Mouse (Mus musculus): ENCODE data around the gene Wdr18. TPM values are rescaled to one million over a fixed set of nuclear protein-coding genes. Genes with fewer than 3 reads are reported as not detected.

The Wdr18 gene
- 10 to 100 TPM; 44.5 to 55.3 TPM for total RNA-seq (2023)

DNA sequence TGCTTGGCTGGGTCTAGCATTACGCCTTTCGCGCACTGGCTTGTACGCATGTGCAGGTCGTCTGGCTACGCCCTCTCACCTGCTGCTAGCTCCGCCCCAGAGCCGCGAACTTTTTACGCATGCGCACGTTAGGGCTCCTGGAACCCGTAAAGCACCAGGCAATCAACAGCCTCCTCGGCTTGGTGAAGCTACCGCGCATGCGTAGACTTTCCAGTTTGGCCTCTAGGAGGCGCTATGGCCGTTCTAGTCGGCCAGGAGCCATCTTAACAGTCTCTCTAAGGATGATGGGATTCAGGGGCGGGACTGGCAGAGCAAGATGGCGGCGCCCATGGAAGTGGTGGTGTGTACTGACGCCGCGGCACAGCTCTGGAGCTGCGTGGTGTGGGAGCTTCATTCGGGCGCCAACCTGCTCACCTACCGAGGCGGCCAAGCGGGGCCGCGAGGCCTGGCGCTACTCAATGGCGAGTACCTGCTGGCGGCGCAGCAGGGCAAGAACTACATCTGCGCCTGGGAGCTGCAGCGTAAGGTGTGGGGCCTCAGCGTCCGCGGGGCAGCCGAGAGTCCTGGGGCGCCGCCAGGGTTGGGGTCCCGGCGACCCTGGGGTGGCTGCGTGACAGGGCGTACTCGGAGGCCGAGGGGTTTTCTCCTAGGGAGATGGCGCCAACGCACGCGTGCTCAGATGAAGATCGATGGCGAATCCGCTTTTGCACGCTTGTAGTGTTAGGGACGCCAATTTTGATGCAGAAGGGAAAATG, at the start of gene Wdr18:
TSS of gene Wdr18 (plus strand) at position 306 of the 755 bp plus-strand sequence.

DNA sequence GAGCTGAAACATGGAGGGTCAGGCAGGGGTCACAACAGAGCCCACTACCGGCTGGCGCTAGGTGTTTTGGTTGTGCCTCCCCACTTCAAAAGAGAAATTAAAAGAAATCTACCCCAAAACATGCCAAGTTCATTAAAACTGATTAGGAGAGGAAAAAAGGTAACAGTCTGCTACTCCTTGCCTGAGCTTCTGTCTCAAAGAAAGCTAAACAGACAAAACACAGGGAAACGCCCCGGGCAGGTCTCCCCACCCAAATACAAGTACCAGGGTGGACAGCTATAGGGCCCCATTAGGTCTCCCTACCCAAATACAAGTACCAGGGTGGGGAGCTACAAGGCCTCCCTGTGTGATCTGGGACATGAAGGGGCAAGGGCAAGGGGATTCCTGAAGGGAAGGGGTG, 49.4 kb upstream of the Wdr18 start, which contains the start of gene Gm26602:
TSS of gene Gm26602 (plus strand) at position 301 of the 400 bp plus-strand sequence.

GRCm38 (mm10) chr10:79916808-79917531, 43.0 kb upstream of the Wdr18 start, which contains the start of gene Kiss1r:
TSS of gene Kiss1r (plus strand) at chr10:79916971.

DNA sequence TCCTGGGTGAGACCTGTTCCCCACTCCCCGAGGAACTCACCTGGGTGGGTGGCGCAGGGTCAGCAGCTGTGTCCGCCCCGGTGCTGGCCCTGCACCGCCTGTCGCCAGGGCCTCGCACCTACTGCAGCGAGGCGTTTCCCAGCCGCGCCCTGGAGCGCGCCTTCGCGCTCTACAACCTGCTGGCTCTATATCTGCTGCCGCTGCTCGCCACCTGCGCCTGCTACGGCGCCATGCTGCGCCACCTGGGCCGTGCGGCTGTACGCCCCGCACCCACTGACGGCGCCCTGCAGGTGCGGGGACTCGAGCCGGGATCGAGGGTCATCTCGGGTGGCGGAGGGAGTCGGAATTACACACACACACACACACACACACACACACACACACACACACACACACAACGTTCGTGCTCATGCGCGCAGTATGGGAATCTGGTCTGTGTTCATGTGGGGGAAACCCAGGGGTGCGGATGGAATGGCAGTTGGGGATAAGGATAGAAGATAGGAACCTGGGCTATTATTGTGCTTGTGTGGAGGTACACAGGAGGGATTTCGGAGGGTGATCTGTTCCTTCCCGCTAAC, 38.9 kb upstream of the Wdr18 start, which contains the start of gene R3hdm4:
TSS of gene R3hdm4 (minus strand) at position 251 of the 578 bp plus-strand sequence.

GRCm38 (mm10) chr10:79926491-79927323, 33.2 kb upstream of the Wdr18 start, which contains the start of gene Arid3a:
TSS of gene Arid3a (plus strand) at chr10:79927043.

DNA sequence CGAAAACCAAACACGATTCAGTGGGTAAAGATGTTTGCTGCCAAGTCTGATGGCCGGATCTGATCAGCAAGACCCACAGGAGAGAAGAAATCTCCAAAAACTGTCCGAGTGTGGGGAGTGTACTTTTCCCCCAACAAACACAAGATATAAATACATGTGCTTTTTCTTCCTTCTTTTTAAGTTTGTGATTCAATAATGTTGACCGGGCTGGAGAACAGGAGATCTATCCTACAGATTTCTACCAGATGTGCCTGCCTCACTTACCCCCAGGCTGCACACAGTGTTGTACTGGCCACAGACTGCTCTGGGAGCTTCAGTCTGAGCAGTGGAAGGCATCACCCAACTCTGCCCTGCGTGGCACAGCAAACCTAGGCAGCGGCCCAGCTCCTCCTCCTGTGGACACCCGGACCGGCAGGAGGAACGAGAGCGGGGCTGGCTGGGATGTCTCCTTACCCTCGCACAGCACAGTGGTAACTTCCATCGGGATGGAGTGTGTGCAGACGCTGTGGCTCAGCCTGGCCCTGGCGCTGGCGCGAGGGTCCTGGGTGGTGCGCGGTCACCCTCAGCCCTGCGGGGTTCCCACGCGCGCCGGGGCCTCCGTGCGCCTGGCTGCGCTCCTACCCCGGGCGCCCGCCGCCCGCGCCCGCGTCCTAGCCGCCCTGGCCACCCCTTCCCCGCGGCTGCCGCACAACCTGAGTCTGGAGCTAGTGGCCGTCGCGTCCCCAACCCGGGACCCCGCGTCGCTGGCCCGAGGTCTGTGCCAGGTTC, 10.6 kb downstream of the Wdr18 start, which contains the start of gene Grin3b:
TSS of gene Grin3b (plus strand) at position 301 of the 768 bp plus-strand sequence.

DNA sequence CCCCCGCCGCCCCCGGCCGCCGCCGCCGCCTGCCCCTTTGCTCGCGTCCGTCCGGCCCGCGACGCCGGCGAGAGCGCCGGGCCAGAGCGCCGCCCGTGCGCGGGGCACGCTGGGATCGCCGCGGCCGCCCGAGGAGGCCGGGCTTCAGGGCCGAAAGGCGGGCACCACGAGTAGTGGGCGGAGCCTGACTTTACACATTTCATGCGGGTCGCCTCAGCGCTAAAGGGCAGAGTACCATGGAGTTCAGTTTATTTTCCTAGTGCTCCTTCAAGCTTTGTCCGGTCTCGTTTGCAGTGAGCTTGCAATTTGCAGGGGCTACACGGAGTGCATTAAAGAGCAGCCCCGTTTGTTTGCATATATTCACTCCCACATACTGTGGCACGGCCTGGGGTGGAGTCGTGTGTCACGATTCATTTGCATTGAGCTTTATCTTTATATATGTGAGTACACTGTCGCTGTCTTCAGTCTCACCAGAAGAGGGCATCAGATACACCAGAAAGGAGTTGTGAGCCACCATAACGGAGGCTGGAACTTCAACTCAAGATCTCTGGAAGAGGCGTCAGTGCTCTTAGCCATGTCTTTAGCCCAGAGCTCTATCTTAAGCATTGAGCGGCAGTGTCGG, 24.4 kb downstream of the Wdr18 start, which contains the start of gene Tmem259:
TSS of gene Tmem259 (minus strand) at position 136 of the 622 bp plus-strand sequence.

DNA sequence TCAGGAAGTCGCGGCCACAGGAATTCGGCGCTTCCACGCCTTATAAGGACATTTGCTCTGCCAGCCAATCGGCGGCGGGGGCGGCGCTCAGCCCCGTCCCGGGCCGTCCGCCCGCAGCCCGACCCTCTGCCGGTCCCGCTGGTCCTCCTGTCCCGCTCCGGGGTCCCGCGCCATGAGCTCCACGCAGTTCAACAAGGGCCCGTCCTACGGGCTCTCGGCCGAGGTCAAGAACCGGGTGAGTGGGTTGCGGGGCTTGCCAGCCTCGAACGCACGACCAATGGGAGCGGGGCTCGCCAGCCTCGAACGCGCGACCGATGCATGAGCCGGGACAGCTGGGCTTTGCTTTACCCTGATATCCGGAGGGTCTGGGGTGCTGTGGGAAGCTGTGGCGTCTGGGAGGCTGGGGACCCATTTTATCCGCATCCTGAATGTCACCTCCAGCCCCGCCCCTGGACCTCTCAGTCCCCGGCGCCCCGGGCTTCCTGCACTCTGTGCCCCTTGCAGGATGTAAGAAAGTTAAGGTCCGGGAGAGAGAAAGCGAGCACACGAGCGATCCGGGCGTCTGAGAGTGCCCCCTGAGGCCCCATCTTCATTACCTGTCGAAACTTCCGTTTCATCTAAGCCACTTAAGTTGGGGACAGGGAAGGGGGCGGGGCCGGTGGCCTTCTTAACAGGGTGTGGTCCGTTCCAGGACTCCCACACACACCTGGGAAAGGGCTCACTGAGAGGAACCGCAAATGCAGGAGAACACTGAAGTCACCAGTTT, 28.7 kb downstream of the Wdr18 start, which contains the start of gene Cnn2:
TSS of gene Cnn2 (plus strand) at position 79 of the 766 bp plus-strand sequence.

GRCm38 (mm10) chr10:79996272-79997033, 36.5 kb downstream of the Wdr18 start, which contains the start of gene Abca7:
TSS of gene Abca7 (plus strand) at chr10:79996494.

GRCm38 (mm10) chr10:80016511-80016910, 56.6 kb downstream of the Wdr18 start, which contains the start of gene Arhgap45:
TSS of gene Arhgap45 (plus strand) at chr10:80016653.

Other genes with a start within 250 kb of the Wdr18 start
- under 1 TPM; 0.18 to 0.35 TPM for gene Hcn2, start 243.5 kb upstream of the Wdr18 start, total RNA-seq (2023)
- 10 to 100 TPM; 64.8 to 74.2 TPM for gene Polrmt, start 213.6 kb upstream of the Wdr18 start, total RNA-seq (2023)
- gene Fgf22, start 205.1 kb upstream of the Wdr18 start, total RNA-seq (2023): not detected
- gene Rnf126, start 193.2 kb upstream of the Wdr18 start, total RNA-seq (2023): 10 to 100 TPM; 56.5 to 58.6 TPM
- 1 to 10 TPM; 1.8 to 2.0 TPM for gene Fstl3, start 182.9 kb upstream of the Wdr18 start, total RNA-seq (2023)
- not detected for gene Prss57, start 169.2 kb upstream of the Wdr18 start, total RNA-seq (2023)
- 1 to 10 TPM; 4.9 to 5.1 TPM for gene Palm, start 166.6 kb upstream of the Wdr18 start, total RNA-seq (2023)
- gene Misp, start 139.2 kb upstream of the Wdr18 start, total RNA-seq (2023): under 1 TPM in 1 of 2 experiments, not detected in 1; 0.23 TPM
- gene Ptbp1, start 105.7 kb upstream of the Wdr18 start, total RNA-seq (2023): 100 to 1,000 TPM; 437 to 440 TPM
- not detected for gene Prtn3, start 85.7 kb upstream of the Wdr18 start, total RNA-seq (2023)
- gene Plppr3, start 85.5 kb upstream of the Wdr18 start, total RNA-seq (2023): under 1 TPM; 0.47 to 0.70 TPM
- not detected for gene Elane, start 73.9 kb upstream of the Wdr18 start, total RNA-seq (2023)
- not detected for gene Cfd, start 69.3 kb upstream of the Wdr18 start, total RNA-seq (2023)
- 10 to 100 TPM; 73.7 to 75.0 TPM for gene Med16, start 51.2 kb upstream of the Wdr18 start, total RNA-seq (2023)
- gene Gm26602, start 49.3 kb upstream of the Wdr18 start, total RNA-seq (2023): not detected
- under 1 TPM; 0.50 to 0.93 TPM for gene Kiss1r, start 43.2 kb upstream of the Wdr18 start, total RNA-seq (2023)
- gene R3hdm4, start 38.9 kb upstream of the Wdr18 start, total RNA-seq (2023): 10 to 100 TPM; 94.6 to 97.9 TPM
- gene Arid3a, start 33.1 kb upstream of the Wdr18 start, total RNA-seq (2023): 10 to 100 TPM; 40.0 to 49.7 TPM
- gene Grin3b, start 10.6 kb downstream of the Wdr18 start, total RNA-seq (2023): under 1 TPM in 1 of 2 experiments, not detected in 1; 0.24 TPM
- gene Tmem259, start 24.2 kb downstream of the Wdr18 start, total RNA-seq (2023): 100 to 1,000 TPM; 156 to 169 TPM
- gene Cnn2, start 28.4 kb downstream of the Wdr18 start, total RNA-seq (2023): 100 to 1,000 TPM; 339 to 353 TPM
- 10 to 100 TPM; 57.1 to 61.6 TPM for gene Abca7, start 36.3 kb downstream of the Wdr18 start, total RNA-seq (2023)
- gene Arhgap45, start 56.5 kb downstream of the Wdr18 start, total RNA-seq (2023): 100 to 1,000 TPM; 538 to 550 TPM
- 100 to 1,000 TPM in 1 of 2 experiments, 10 to 100 TPM in 1; 91.9 to 101 TPM for gene Polr2e, start 79.6 kb downstream of the Wdr18 start, total RNA-seq (2023)
- gene Gpx4, start 87.0 kb downstream of the Wdr18 start, total RNA-seq (2023): 100 to 1,000 TPM; 124 to 133 TPM
- 100 to 1,000 TPM; 118 to 128 TPM for gene Sbno2, start 145.4 kb downstream of the Wdr18 start, total RNA-seq (2023)
- gene Stk11, start 155.7 kb downstream of the Wdr18 start, total RNA-seq (2023): 100 to 1,000 TPM; 178 to 181 TPM
- 100 to 1,000 TPM; 171 to 178 TPM for gene Atp5d, start 178.5 kb downstream of the Wdr18 start, total RNA-seq (2023)
- 1 to 10 TPM; 4.6 to 4.9 TPM for gene Cbarp, start 180.7 kb downstream of the Wdr18 start, total RNA-seq (2023)
- 100 to 1,000 TPM; 153 to 162 TPM for gene Midn, start 188.1 kb downstream of the Wdr18 start, total RNA-seq (2023)
- 100 to 1,000 TPM; 152 to 252 TPM for gene Cirbp, start 205.8 kb downstream of the Wdr18 start, total RNA-seq (2023)
- 10 to 100 TPM in 1 of 2 experiments, 1 to 10 TPM in 1; 9.9 to 13.1 TPM for gene 1600002K03Rik, start 212.8 kb downstream of the Wdr18 start, total RNA-seq (2023)
- gene Efna2, start 219.3 kb downstream of the Wdr18 start, total RNA-seq (2023): under 1 TPM in 1 of 2 experiments, not detected in 1; 0.42 TPM